Mouse (Mus musculus) heart, embryonic 10.5 days (tissue): ENCODE results near the gene Pik3cd. TPM values are rescaled to one million over a fixed set of nuclear protein-coding genes. Genes with fewer than 3 reads are reported as not detected.

Source experiments
- DNase-seq: peaks from one replicate; pipeline ENCODE4 v3.0.0-alpha.2; 2017; ENCODE audit warnings: low spot score
- H3K27ac ChIP-seq: fragments of 300-500 bp; sonication (generic); 2 replicates; pipeline ENCODE4 v1.5.1; 2016; ENCODE audit warnings: mild to moderate bottlenecking
- H3K27me3 ChIP-seq: fragments of 300-500 bp; sonication (generic); 2 replicates; pipeline ENCODE4 v1.6.1; 2016; ENCODE audit warnings: mild to moderate bottlenecking; ENCODE audit not compliant: poor library complexity, insufficient read depth, severe bottlenecking
- H3K36me3 ChIP-seq: fragments of 300-500 bp; sonication (generic); 2 replicates; pipeline ENCODE4 v1.6.1; 2016; ENCODE audit warnings: mild to moderate bottlenecking, moderate library complexity
- H3K4me1 ChIP-seq: fragments of 300-500 bp; sonication (generic); 2 replicates; pipeline ENCODE4 v1.6.1; 2016; ENCODE audit warnings: mild to moderate bottlenecking
- H3K4me3 ChIP-seq: fragments of 300-500 bp; sonication (generic); 2 replicates; pipeline ENCODE4 v1.5.1; 2016; ENCODE audit warnings: mild to moderate bottlenecking, moderate library complexity
- H3K9me3 ChIP-seq: fragments of 300-500 bp; sonication (generic); 2 replicates; pipeline ENCODE4 v1.6.1; 2016; ENCODE audit warnings: mild to moderate bottlenecking, moderate library complexity
- WGBS: fragments of 180-500 bp; shearing (Covaris S2); methylation state at CpG from one replicate; pipeline ENCODE4 v1.1.7; 2016; 5-methylcytosine and 5-hydroxymethylcytosine counted together
- polyA plus RNA-seq: library from polyadenylated mRNA; unstranded; fragments of >200 nt; fragmentation: Nextera tagmentation; extraction: Ambion mirVana; gene quantifications from 2 replicates; pipeline ENCODE4 v1.2.1, GENCODE M21; 2016

The Pik3cd gene
- polyA plus RNA-seq, 1 experiment from 2014 or later: 4.8 TPM

GRCm38 (mm10) chr4:149734730-149735475 is 32.5 kb upstream of the Pik3cd start:
- WGBS: 77% methylated on average over 10 of the region's 10 CpGs
- Histone ChIP-seq H3K36me3 (peaks cover 25% of the 10 kb centered on the region), H3K4me1 (peaks cover 73% of the 10 kb centered on the region), H3K27me3 (no peaks in the 10 kb centered on the region), H3K4me3 (no peak overlapping the region), H3K27ac (peak overlapping the region; percentile 7; the same call in 1 of the 2 replicates), H3K9me3 (no peaks in the 10 kb centered on the region)
- DNase-seq: no peak

DNA sequence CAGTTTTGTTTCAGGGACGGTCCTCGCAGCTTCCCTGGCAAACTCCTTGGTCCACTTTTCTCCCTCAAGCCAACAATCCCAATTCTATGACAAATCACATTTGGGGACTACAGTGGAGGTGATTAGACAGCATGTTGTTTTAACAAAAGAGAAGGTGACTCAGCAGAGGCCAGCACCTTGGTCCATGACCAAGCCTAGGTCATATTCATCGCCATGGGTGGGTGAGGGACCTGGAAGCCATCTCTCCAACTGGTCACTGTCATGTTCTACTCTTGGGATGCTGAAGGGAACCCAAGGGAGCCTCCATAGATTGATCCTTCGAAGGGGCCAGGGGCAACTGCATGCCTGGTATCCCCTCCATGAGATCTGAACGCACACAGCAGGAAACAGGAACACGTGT is 31.9 kb upstream of the Pik3cd start:
- Histone ChIP-seq H3K4me3 (no peak overlapping the region), H3K27me3 (no peaks in the 10 kb centered on the region), H3K36me3 (peaks cover 32% of the 10 kb centered on the region), H3K4me1 (peaks cover 76% of the 10 kb centered on the region), H3K9me3 (no peaks in the 10 kb centered on the region), H3K27ac (no peak overlapping the region)
- 90% methylated on average over 6 of the region's 6 CpGs for WGBS
- DNase-seq: no peak

DNA sequence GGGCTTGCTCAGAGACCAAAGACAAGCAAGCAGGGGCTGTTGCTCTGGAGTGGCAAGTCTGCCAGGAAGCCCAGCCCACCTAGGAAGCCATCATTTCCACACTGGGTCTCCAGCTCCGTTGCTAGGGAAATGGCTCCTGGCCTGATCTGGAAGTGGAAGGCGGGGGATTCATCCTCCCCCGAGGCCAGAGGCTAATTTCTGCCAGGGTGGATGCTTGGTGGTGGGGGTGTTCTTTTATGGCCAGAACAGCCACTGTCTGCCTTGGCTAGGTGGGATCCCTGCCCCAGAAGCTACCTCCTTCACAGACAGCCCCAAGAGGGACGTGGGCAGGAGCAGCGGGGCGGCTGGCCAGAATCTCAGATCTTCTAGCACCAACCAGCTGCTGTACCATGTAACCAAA is 31.4 kb upstream of the Pik3cd start:
- Histone ChIP-seq H3K4me3 (no peak overlapping the region), H3K9me3 (no peaks in the 10 kb centered on the region), H3K27me3 (no peaks in the 10 kb centered on the region), H3K4me1 (peaks cover 77% of the 10 kb centered on the region), H3K27ac (no peak overlapping the region), H3K36me3 (peaks cover 37% of the 10 kb centered on the region)
- no peak for DNase-seq
- 55% methylated on average over 6 of the region's 6 CpGs for WGBS

DNA sequence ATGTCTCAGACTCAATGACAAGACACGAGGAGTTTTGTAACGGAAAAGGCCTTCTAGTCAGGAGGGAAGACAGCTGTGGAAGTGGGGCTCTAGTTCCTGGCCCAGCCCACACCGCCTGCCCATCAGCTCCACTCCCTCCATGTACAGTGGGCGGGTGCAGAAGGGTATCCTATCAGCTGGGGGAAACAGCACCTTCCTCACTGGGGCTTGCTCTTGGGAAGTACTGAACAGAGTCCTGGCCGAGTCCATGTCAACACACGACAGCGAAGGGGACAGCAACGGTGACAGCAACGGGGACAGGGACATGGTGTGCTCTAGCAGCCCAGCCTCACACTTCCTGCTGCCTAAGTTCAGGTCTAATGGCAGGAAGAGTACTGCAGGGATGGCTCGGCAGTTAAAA is 30.4 kb upstream of the Pik3cd start:
- Histone ChIP-seq H3K36me3 (peaks cover 44% of the 10 kb centered on the region), H3K9me3 (no peaks in the 10 kb centered on the region), H3K27ac (peak overlapping the region; percentile 42; the same call in 1 of the 2 replicates), H3K4me1 (peaks cover 71% of the 10 kb centered on the region), H3K27me3 (no peaks in the 10 kb centered on the region), H3K4me3 (no peak overlapping the region)
- no peak for DNase-seq
- WGBS: 69% methylated on average over 10 of the region's 10 CpGs

DNA sequence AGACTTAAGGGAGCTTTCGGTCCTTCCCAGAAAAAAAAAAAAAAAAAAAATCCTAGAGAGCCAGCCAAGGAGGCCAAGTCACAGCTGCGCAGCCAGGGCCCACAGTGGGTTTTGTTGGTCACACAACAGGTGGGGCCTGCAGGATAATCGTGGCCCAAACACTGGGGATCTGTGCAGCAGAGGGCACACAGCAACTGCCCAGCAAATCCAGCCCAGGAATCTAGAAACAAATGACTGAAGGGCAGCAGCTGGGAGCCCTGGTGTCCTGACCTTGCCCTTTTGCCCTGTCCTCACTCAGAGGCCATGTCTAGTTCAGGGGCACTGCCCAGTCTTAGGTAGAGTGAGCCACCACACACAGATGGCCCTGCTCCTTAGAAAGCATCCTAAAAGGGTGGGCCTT is 29.9 kb upstream of the Pik3cd start:
- H3K27ac ChIP-seq: peak overlapping the region; percentile 42; the same call in 1 of the 2 replicates
- peaks cover 67% of the 10 kb centered on the region for H3K4me1 ChIP-seq
- no peak overlapping the region for H3K4me3 ChIP-seq
- no peak for DNase-seq
- WGBS: 97% methylated on average over 3 of the region's 3 CpGs
- H3K9me3 ChIP-seq: no peaks in the 10 kb centered on the region
- H3K27me3 ChIP-seq: no peaks in the 10 kb centered on the region
- H3K36me3 ChIP-seq: peaks cover 47% of the 10 kb centered on the region

GRCm38 (mm10) chr4:149730827-149731226 is 28.5 kb upstream of the Pik3cd start:
- Histone ChIP-seq H3K9me3 (no peaks in the 10 kb centered on the region), H3K4me3 (no peak overlapping the region), H3K36me3 (peaks cover 61% of the 10 kb centered on the region), H3K27me3 (no peaks in the 10 kb centered on the region), H3K4me1 (peaks cover 56% of the 10 kb centered on the region), H3K27ac (peak overlapping the region; percentile 39; the same call in 1 of the 2 replicates)
- WGBS: 70% methylated on average over 7 of the region's 7 CpGs
- no peak for DNase-seq

- no peaks in the 10 kb centered on the region for H3K9me3 ChIP-seq
Measured at GRCm38 (mm10) chr4:149728810-149729209, 26.4 kb upstream of the Pik3cd start.

GRCm38 (mm10) chr4:149727636-149728035 is 25.3 kb upstream of the Pik3cd start:
- 95% methylated on average over 5 of the region's 5 CpGs for WGBS
- Histone ChIP-seq H3K9me3 (no peaks in the 10 kb centered on the region), H3K4me1 (peaks cover 35% of the 10 kb centered on the region), H3K27me3 (no peaks in the 10 kb centered on the region), H3K27ac (no peak overlapping the region), H3K36me3 (peaks cover 82% of the 10 kb centered on the region), H3K4me3 (no peak overlapping the region)
- DNase-seq: no peak

More at GRCm38 (mm10) chr4:149728810-149729209, 26.4 kb upstream of the Pik3cd start:
- DNase-seq: no peak
- Histone ChIP-seq H3K27me3 (no peaks in the 10 kb centered on the region), H3K4me1 (peaks cover 45% of the 10 kb centered on the region), H3K36me3 (peaks cover 76% of the 10 kb centered on the region), H3K27ac (no peak overlapping the region), H3K4me3 (no peak overlapping the region)
- WGBS: 80% methylated on average over 8 of the region's 8 CpGs

GRCm38 (mm10) chr4:149725661-149726350 is 23.4 kb upstream of the Pik3cd start:
- DNase-seq: no peak
- Histone ChIP-seq H3K36me3 (peaks cover 90% of the 10 kb centered on the region), H3K27ac (no peak overlapping the region), H3K27me3 (no peaks in the 10 kb centered on the region), H3K9me3 (no peaks in the 10 kb centered on the region), H3K4me3 (no peak overlapping the region), H3K4me1 (peaks cover 21% of the 10 kb centered on the region)
- WGBS: 54% methylated on average over 15 of the region's 15 CpGs

- no peaks in the 10 kb centered on the region for H3K9me3 ChIP-seq
- peaks cover 18% of the 10 kb centered on the region for H3K4me1 ChIP-seq
- no peaks in the 10 kb centered on the region for H3K27me3 ChIP-seq
- no peak overlapping the region for H3K27ac ChIP-seq
- WGBS: 91% methylated on average over 17 of the region's 17 CpGs
- H3K4me3 ChIP-seq: no peak overlapping the region
- peaks cover 91% of the 10 kb centered on the region for H3K36me3 ChIP-seq
- no peak for DNase-seq
Measured at GRCm38 (mm10) chr4:149724916-149725470, 22.6 kb upstream of the Pik3cd start.

- no peak overlapping the region for H3K4me3 ChIP-seq
- no peaks in the 10 kb centered on the region for H3K27me3 ChIP-seq
- peaks cover 91% of the 10 kb centered on the region for H3K36me3 ChIP-seq
- DNase-seq: no peak
- WGBS: 78% methylated on average over 17 of the region's 17 CpGs
- no peaks in the 10 kb centered on the region for H3K9me3 ChIP-seq
- H3K4me1 ChIP-seq: peaks cover 14% of the 10 kb centered on the region
- H3K27ac ChIP-seq: no peak overlapping the region
Measured at GRCm38 (mm10) chr4:149723855-149724731, 21.7 kb upstream of the Pik3cd start.

- DNase-seq: no peak
- Histone ChIP-seq H3K36me3 (peaks cover 93% of the 10 kb centered on the region), H3K27ac (no peak overlapping the region), H3K4me3 (no peak overlapping the region), H3K4me1 (peaks cover 14% of the 10 kb centered on the region), H3K27me3 (no peaks in the 10 kb centered on the region), H3K9me3 (no peaks in the 10 kb centered on the region)
- WGBS: 93% methylated on average over 12 of the region's 12 CpGs
Measured at GRCm38 (mm10) chr4:149723021-149723390, 20.6 kb upstream of the Pik3cd start.
